ENCODE assay signal across 10 mouse cellular contexts in the genomic region with DNA sequence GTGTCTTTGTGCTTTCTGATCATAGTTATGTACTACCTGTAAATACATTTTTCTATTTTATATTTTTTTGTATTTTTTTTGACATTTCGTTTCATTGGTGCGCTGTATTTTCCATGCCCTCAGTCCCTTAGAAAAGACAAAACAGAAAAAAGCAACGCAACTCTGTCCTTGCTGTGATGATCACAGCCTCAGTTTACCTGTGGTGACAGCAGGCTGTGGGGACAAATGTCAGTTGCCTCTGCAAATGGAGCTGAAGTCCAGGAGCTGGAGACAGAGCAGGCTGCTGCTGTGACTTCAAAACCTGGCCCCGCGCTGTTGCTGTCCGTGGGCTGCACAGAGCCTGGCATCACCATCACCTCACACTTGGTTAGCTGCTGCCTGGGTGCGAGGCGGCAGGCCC. TPM values are rescaled to one million over a fixed set of nuclear protein-coding genes. Genes with fewer than 3 reads are reported as not detected.
DNase-seq lines count a peak whose midpoint lies in the region; ATAC-seq and TF ChIP-seq lines count a peak whose summit lies in the region.
"Had no signal": no experiment of that assay in that cellular context is flagged by ENCODE, and none has a peak within 500 bp of the region (broad histone marks: within the 10 kb centered on the region; RNA-seq: fewer than 3 reads in every experiment).

Gene Gm10401, minus strand, starts transcription at position 101 of the 400 bp plus-strand sequence.

- no peaks in the 10 kb centered on the region for H3K4me1 ChIP-seq in lung, postnatal 0 days (ENCODE audit: insufficient read depth, low read depth, low read length)
- H3K4me1 ChIP-seq in forebrain, embryonic 16.5 days (replicated peaks; ENCODE audit: control insufficient read depth, insufficient read depth, low read length) = no peaks in the 10 kb centered on the region
- no peaks in the 10 kb centered on the region for H3K4me1 ChIP-seq in limb, embryonic 12.5 days (replicated peaks)
- no peaks in the 10 kb centered on the region for H3K4me1 ChIP-seq in stomach, embryonic 14.5 days (ENCODE audit: control insufficient read depth, insufficient read depth, low read length)

- no peak for ATAC-seq in lung, postnatal 0 days
- ATAC-seq in forebrain, embryonic 16.5 days = no peak
- no peak for ATAC-seq in limb, embryonic 12.5 days (ENCODE audit: insufficient number of reproducible peaks, insufficient read depth, low FRiP score, low TSS enrichment, low read depth)
- ATAC-seq in stomach, embryonic 14.5 days (ENCODE audit: insufficient number of reproducible peaks, insufficient read depth, low FRiP score, low read depth) = no peak

- TF ChIP-seq CTCF in lung, postnatal 0 days (IDR thresholded peaks at IDR 0.05) = no peak

- H3K4me3 ChIP-seq in lung, postnatal 0 days (ENCODE audit: low read depth, low read length) = no peak within 1 kb of the TSS
- no peak within 1 kb of the TSS for H3K4me3 ChIP-seq in forebrain, embryonic 16.5 days (replicated peaks; ENCODE audit: low read length)
- no peak within 1 kb of the TSS for H3K4me3 ChIP-seq in limb, embryonic 12.5 days (replicated peaks)
- H3K4me3 ChIP-seq in stomach, embryonic 14.5 days (ENCODE audit: low read depth, low read length) = no peak within 1 kb of the TSS

- TF ChIP-seq EP300 in lung, postnatal 0 days (IDR thresholded peaks at IDR 0.05) = no peak

- no peak for DNase-seq in lung, postnatal 0 days (ENCODE audit: low spot score)
- DNase-seq in lung, postnatal 14 days = no peak
- DNase-seq in cerebellum, adult 11-12 months = no peak
- no peak for DNase-seq in frontal cortex, postnatal 25 days (ENCODE audit: low spot score in 2 of 2)
- no peak for DNase-seq in urinary bladder, postnatal 4 days (ENCODE audit: low spot score in 2 of 2)
- DNase-seq: kidney, adult 2 months; lung, adult 18-20 months had no signal

- peaks cover 30% of the 10 kb centered on the region for H3K36me3 ChIP-seq in lung, postnatal 0 days (ENCODE audit: insufficient read depth, low read length)
- H3K36me3 ChIP-seq in forebrain, embryonic 16.5 days (ENCODE audit: control insufficient read depth, insufficient read depth) = peaks cover 22% of the 10 kb centered on the region
- peaks cover 85% of the 10 kb centered on the region for H3K36me3 ChIP-seq in limb, embryonic 12.5 days
- H3K36me3 ChIP-seq in stomach, embryonic 14.5 days (ENCODE audit: control insufficient read depth, insufficient read depth, low read length) = peaks cover 56% of the 10 kb centered on the region

- 88% methylated on average over 8 of the region's 8 CpGs for WGBS in lung, postnatal 0 days
- 96% methylated on average over 8 of the region's 8 CpGs for WGBS in forebrain, embryonic 16.5 days
- WGBS in limb, embryonic 12.5 days = 97% methylated on average over 8 of the region's 8 CpGs
- 93% methylated on average over 8 of the region's 8 CpGs for WGBS in stomach, embryonic 14.5 days

- no peaks in the 10 kb centered on the region for H3K9me3 ChIP-seq in lung, postnatal 0 days (ENCODE audit: low read length)
- H3K9me3 ChIP-seq in forebrain, embryonic 16.5 days (ENCODE audit: control insufficient read depth, low read length) = no peaks in the 10 kb centered on the region
- H3K9me3 ChIP-seq in limb, embryonic 12.5 days = no peaks in the 10 kb centered on the region
- H3K9me3 ChIP-seq in stomach, embryonic 14.5 days (ENCODE audit: control insufficient read depth, low read depth, low read length) = no peaks in the 10 kb centered on the region

- no peak within 1 kb of the TSS for H3K9ac ChIP-seq in lung, postnatal 0 days (replicated peaks; ENCODE audit: low read depth)
- H3K9ac ChIP-seq in forebrain, embryonic 16.5 days (replicated peaks; ENCODE audit: low read depth, low read length) = no peak within 1 kb of the TSS
- H3K9ac ChIP-seq in limb, embryonic 12.5 days (replicated peaks) = no peak within 1 kb of the TSS
- no peak within 1 kb of the TSS for H3K9ac ChIP-seq in stomach, embryonic 14.5 days (replicated peaks; ENCODE audit: low read depth, low read length)

- no peak within 1 kb of the TSS for H3K27ac ChIP-seq in lung, postnatal 0 days (ENCODE audit: low read length)
- H3K27ac ChIP-seq in forebrain, embryonic 16.5 days (ENCODE audit: low read length) = no peak within 1 kb of the TSS
- H3K27ac ChIP-seq in limb, embryonic 12.5 days = no peak within 1 kb of the TSS
- H3K27ac ChIP-seq in stomach, embryonic 14.5 days (ENCODE audit: low read length) = no peak within 1 kb of the TSS

- no peak within 1 kb of the TSS for H3K4me2 ChIP-seq in lung, postnatal 0 days (replicated peaks; ENCODE audit: low read depth, low read length)
- H3K4me2 ChIP-seq in forebrain, embryonic 16.5 days (ENCODE audit: low read length) = no peak within 1 kb of the TSS
- no peak within 1 kb of the TSS for H3K4me2 ChIP-seq in limb, embryonic 12.5 days
- no peak within 1 kb of the TSS for H3K4me2 ChIP-seq in stomach, embryonic 14.5 days (replicated peaks; ENCODE audit: low read depth, low read length)

- H3K27me3 ChIP-seq in lung, postnatal 0 days (replicated peaks; ENCODE audit: insufficient read depth, low read length) = no peaks in the 10 kb centered on the region
- H3K27me3 ChIP-seq in forebrain, embryonic 16.5 days (replicated peaks; ENCODE audit: control insufficient read depth, insufficient read depth, low read length) = no peaks in the 10 kb centered on the region
- H3K27me3 ChIP-seq in limb, embryonic 12.5 days = no peaks in the 10 kb centered on the region
- H3K27me3 ChIP-seq in stomach, embryonic 14.5 days (ENCODE audit: control insufficient read depth, insufficient read depth, low read length) = no peaks in the 10 kb centered on the region

RNA-seq across cellular contexts. Expression of gene Gm10401, which starts in this region (rescaled TPM):
- polyA plus RNA-seq in lung, postnatal 0 days (2015; fragmentation: Nextera tagmentation; extraction: Ambion mirVana) = 32.4 and 32.5 TPM in 2 replicates
- 34.9 and 38.1 TPM in 2 replicates for polyA plus RNA-seq in forebrain, embryonic 16.5 days (2015; fragmentation: Nextera tagmentation; extraction: Ambion mirVana)
- 36.3 and 38.8 TPM in 2 replicates for polyA plus RNA-seq in limb, embryonic 12.5 days (2016; fragmentation: Nextera tagmentation; extraction: Ambion mirVana)
- 51.7 and 54.7 TPM in 2 replicates for polyA plus RNA-seq in stomach, embryonic 14.5 days (2014; fragmentation: Nextera tagmentation; extraction: Ambion mirVana)
- polyA plus RNA-seq: kidney, adult 2 months had no signal
